Mouse (Mus musculus): ENCODE data around the gene C1ql1. TPM values are rescaled to one million over a fixed set of nuclear protein-coding genes. Genes with fewer than 3 reads are reported as not detected.

C1ql1 gene
- total RNA-seq, 1 experiment from 2014 or later: 49.7 TPM

DNA sequence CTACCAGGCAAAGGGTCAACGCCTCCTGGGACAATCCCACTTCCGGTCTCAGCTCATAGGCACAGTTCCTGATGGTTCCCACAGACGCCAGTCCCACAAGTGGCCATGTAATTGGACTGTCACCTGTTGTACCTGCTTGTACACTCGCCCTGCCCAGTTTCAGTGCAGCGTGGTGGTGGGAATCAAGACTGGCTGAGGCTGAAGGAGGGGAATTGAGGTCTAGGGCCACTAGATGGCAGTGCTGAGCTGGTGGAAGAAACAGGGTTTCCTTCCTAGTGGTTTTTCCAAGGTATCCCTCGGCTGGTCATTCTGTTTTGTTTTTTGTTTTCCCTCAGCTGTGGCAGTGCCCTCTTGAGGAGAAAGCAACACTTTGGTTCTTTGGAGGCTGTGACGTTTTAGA is 45.7 kb downstream of the C1ql1 start, which contains the start of gene Gfap:
TSS of gene Gfap (minus strand) at position 150 of the 400 bp plus-strand sequence.
- peak; percentile 83 for DNase-seq

DNA sequence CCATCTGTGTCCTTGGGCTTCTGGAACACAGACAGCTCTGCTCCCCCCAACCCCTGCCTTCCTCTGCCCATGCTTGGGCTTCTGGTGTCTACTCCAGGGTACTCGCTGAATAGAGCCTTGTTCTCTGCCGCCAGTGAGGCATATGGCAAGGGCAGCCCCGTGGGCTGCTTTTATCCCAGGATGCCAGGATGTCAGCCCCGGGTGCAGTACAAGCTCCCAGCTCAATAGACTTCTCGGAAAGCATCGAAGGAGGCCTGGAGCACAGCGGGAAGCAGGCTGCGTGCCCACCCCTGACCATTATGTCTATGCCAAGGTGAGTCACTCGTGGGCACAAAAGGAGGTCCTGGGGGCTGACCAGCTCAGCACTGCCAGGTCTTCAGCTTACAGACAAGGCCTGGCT is 48.1 kb downstream of the C1ql1 start:
- no peak for DNase-seq

DNA sequence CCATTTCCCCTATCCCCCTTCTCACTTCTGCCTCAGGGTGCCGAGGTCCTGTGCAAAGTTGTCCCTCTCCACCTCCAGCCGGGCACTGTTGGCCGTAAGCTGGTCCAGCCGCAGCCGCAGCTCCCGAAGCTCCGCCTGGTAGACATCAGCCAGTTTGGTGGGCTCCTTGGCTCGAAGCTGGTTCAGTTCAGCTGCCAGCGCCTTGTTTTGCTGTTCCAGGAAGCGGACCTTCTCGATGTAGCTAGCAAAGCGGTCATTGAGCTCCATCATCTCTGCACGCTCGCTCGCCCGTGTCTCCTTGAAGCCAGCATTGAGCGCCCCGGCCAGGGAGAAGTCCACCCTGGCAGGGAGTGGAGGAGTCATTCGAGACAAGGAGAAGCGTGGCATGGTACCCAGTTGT is 49.8 kb downstream of the C1ql1 start:
- DNase-seq: no peak

DNA sequence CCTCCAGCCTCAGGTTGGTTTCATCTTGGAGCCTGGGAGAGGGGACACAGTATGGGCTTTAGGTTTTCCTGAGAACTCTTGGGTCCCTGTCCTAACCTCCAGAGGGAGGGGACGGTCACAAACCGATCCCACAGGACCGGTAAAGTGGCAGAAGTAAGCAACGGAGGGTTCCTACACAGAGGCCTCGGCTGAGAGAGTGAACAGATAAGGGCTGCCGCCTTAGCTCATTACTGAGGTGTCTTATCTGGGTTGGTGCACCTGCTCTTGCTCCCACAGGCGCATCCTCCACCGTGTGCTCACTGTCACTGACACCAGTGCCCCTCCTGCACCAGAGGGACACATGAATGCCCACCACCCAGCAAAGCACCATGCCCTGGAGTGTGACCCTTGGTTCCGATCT is 50.7 kb downstream of the C1ql1 start:
- DNase-seq: no peak

DNA sequence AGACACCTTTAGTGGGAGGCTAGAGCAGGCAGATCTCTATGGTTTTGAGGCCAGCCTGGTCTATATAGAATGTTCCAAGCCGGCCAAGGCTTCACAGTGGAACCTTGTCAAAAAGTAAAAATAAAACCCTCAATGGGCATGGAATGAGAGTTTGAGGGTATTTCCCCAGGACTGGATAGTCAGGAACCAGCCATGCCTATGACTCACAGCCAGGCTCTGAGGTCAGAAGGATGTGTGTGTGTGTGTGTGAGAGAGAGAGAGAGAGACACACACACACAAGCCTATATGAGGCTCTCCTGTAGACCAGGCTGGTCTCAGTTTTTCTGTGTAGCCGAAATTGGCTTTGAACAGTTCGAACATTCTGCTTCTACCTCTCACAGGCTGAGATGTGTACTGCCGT is 51.8 kb downstream of the C1ql1 start:
- no peak for DNase-seq

DNA sequence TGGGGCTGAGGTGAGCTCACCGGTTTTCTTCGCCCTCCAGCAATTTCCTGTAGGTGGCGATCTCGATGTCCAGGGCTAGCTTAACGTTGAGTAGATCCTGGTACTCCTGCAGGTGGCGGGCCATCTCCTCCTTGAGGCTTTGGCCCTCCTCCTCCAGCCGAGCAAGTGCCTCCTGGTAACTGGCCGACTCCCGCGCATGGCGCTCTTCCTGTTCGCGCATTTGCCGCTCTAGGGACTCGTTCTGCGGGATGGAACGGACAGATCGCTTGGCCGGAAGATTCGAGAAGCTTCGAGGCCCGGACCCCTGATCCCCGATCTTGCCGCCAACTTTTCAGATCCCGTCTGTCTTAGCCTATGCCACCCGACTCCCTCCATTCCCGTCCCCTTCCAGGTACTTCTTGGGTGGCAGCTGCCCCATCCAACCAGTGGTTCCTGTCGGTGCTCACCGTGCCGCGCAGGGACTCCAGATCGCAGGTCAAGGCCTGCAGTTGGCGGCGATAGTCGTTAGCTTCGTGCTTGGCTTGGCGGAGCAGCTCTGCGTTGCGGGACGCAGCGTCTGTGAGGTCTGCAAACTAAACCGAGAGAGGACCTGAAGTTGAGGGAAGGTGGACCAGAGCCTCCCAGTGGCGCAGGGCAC is 53.4 kb downstream of the C1ql1 start:
- DNase-seq: peak; percentile 55

DNA sequence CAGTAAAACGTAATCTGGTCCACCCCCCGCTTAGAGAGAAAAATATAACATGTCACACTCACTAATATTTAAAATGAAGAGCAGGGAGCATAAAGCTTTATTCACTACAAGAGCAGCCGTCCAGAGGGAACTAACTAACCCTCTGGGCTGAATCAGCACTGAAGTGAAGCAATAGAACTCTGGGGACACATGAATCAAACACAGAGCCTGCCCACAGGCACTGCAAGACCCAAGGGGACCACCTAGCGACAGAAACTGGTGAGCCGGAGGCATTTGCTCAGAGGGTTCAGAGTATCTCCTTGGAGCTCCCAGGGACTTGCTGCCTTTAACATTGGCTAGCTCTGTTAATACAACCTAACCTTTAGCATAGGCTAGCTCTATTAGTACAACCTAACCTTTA is 56.4 kb downstream of the C1ql1 start:
- no peak for DNase-seq

Other genes with a start within 250 kb of the C1ql1 start
- gene Ccdc43, start 248.9 kb downstream of the C1ql1 start, total RNA-seq (2021): 23.3 and 29.1 TPM in 2 replicates
- 2.9 and 4.7 TPM in 2 replicates for gene Adam11, start 185.2 kb downstream of the C1ql1 start, total RNA-seq (2021)
- gene Gjc1, start 127.0 kb downstream of the C1ql1 start, total RNA-seq (2021): 20.0 and 22.7 TPM in 2 replicates
- gene Higd1b, start 110.8 kb downstream of the C1ql1 start, total RNA-seq (2021): 0.76 TPM in 1 of 2 replicates, not detected in the other
- 77.2 and 81.2 TPM in 2 replicates for gene Eftud2, start 65.7 kb downstream of the C1ql1 start, total RNA-seq (2021)
- 1.0 TPM in 1 of 2 replicates, not detected in the other for gene Ccdc103, start 65.5 kb downstream of the C1ql1 start, total RNA-seq (2021)
- gene Fam187a, start 61.5 kb downstream of the C1ql1 start, total RNA-seq (2021): not detected in 2 replicates
- 0.36 and 0.48 TPM in 2 replicates for gene Gfap, start 45.8 kb downstream of the C1ql1 start, total RNA-seq (2021)
- gene Kif18b, start 21.6 kb downstream of the C1ql1 start, total RNA-seq (2021): 4.1 and 5.3 TPM in 2 replicates
- gene Nmt1, start 81.5 kb upstream of the C1ql1 start, total RNA-seq (2021): 103 and 104 TPM in 2 replicates
- 73.0 and 82.7 TPM in 2 replicates for gene Dcakd, start 81.6 kb upstream of the C1ql1 start, total RNA-seq (2021)
- gene Plcd3, start 155.0 kb upstream of the C1ql1 start, total RNA-seq (2021): 9.1 and 13.7 TPM in 2 replicates
- gene Acbd4, start 155.0 kb upstream of the C1ql1 start, total RNA-seq (2021): 92.1 and 129 TPM in 2 replicates
- 72.0 and 75.6 TPM in 2 replicates for gene Hexim1, start 169.5 kb upstream of the C1ql1 start, total RNA-seq (2021)
- gene Hexim2, start 185.7 kb upstream of the C1ql1 start, total RNA-seq (2021): 3.9 and 6.2 TPM in 2 replicates
- 15.6 and 19.9 TPM in 2 replicates for gene Fmnl1, start 224.4 kb upstream of the C1ql1 start, total RNA-seq (2021)

Measured in adrenal gland, postnatal 25 days (tissue).